In genomic region chr1:88112769-88113168, GRCm38 (mm10) we compare ENCODE assay signal across 13 mouse cellular contexts. TPM values are rescaled to one million over a fixed set of nuclear protein-coding genes. Genes with fewer than 3 reads are reported as not detected.
"Had no signal": no experiment of that assay in that cellular context is flagged by ENCODE, and none has a peak within 500 bp of the region (broad histone marks: within the 10 kb centered on the region; RNA-seq: fewer than 3 reads in every experiment).

No protein-coding gene starts in this region.

RNA-seq across cellular contexts. Expression of gene Ugt1a6b, which starts 9.7 kb away (rescaled TPM):
- polyA plus RNA-seq: neural tube, embryonic 13.5 days; neural tube, embryonic 14.5 days; neural tube, embryonic 15.5 days; thymus, postnatal 0 days had no signal

RNA-seq across cellular contexts. Expression of gene Ugt1a8, which starts 25.2 kb away (rescaled TPM):
- polyA plus RNA-seq: neural tube, embryonic 13.5 days; neural tube, embryonic 14.5 days; neural tube, embryonic 15.5 days; small intestine, adult 2 months; spleen, adult 2 months; stomach, embryonic 14.5 days; stomach, embryonic 15.5 days; stomach, embryonic 16.5 days; stomach, postnatal 0 days; testis, adult 2 months; thymus, adult 2 months; thymus, postnatal 0 days; urinary bladder, adult 2 months had no signal

RNA-seq across cellular contexts. Expression of gene Ugt1a9, which starts 42.2 kb away (rescaled TPM):
- polyA plus RNA-seq: neural tube, embryonic 13.5 days; neural tube, embryonic 14.5 days; spleen, adult 2 months; thymus, adult 2 months; thymus, postnatal 0 days; urinary bladder, adult 2 months had no signal
